Mouse (Mus musculus): ENCODE measurements around the gene Cct7. TPM values are rescaled to one million over a fixed set of nuclear protein-coding genes. Genes with fewer than 3 reads are reported as not detected.

Gene Cct7
- polyA plus RNA-seq, 1 experiment from 2014 or later, result 408 TPM

- 56% methylated on average over 2 of the region's 2 CpGs for WGBS (ENCODE audit: insufficient replicate concordance)
Observed at GRCm38 (mm10) chr6:85485738-85486137, 34.4 kb downstream of the Cct7 start.

GRCm38 (mm10) chr6:85488510-85488909, 37.2 kb downstream of the Cct7 start:
- Histone ChIP-seq H3K4me1 (replicated peaks) (peaks cover 4% of the 10 kb centered on the region; the same call in 1 of the 2 replicates), H3K4me3 (replicated peaks) (no peak overlapping the region), H3K27me3 (peaks cover 35% of the 10 kb centered on the region), H3K27ac (no peak overlapping the region), H3K9me3 (replicated peaks) (no peaks in the 10 kb centered on the region), H3K36me3 (no peaks in the 10 kb centered on the region), H3K4me2 (no peak overlapping the region), H3K9ac (no peak overlapping the region)
- DNase-seq (no peak), ATAC-seq (ENCODE audit: low read depth) (no peak)
- WGBS (ENCODE audit: insufficient replicate concordance), result 65% methylated on average over 4 of the region's 4 CpGs

More at GRCm38 (mm10) chr6:85485738-85486137, 34.4 kb downstream of the Cct7 start:
- DNase-seq, result no peak
- Histone ChIP-seq H3K27me3 (peaks cover 57% of the 10 kb centered on the region), H3K4me1 (replicated peaks) (peaks cover 4% of the 10 kb centered on the region; the same call in 1 of the 2 replicates), H3K9ac (no peak overlapping the region), H3K4me2 (no peak overlapping the region), H3K36me3 (no peaks in the 10 kb centered on the region), H3K27ac (no peak overlapping the region), H3K9me3 (replicated peaks) (no peaks in the 10 kb centered on the region; the same call in 1 of the 2 replicates), H3K4me3 (replicated peaks) (no peak overlapping the region)
- ATAC-seq (ENCODE audit: low read depth), result no peak

GRCm38 (mm10) chr6:85489717-85490116, 38.4 kb downstream of the Cct7 start:
- H3K4me2 ChIP-seq, result no peak overlapping the region

GRCm38 (mm10) chr6:85490252-85490651, 38.9 kb downstream of the Cct7 start:
- 73% methylated on average over 4 of the region's 4 CpGs for WGBS (ENCODE audit: insufficient replicate concordance)
- H3K4me3 ChIP-seq (replicated peaks), result no peak overlapping the region
- no peaks in the 10 kb centered on the region for H3K36me3 ChIP-seq
- H3K4me1 ChIP-seq (replicated peaks), result no peaks in the 10 kb centered on the region
- H3K9me3 ChIP-seq (replicated peaks), result no peaks in the 10 kb centered on the region
- no peak overlapping the region for H3K27ac ChIP-seq
- no peak for DNase-seq
- H3K4me2 ChIP-seq, result no peak overlapping the region
- H3K27me3 ChIP-seq, result peaks cover 18% of the 10 kb centered on the region
- H3K9ac ChIP-seq, result no peak overlapping the region
- no peak for ATAC-seq (ENCODE audit: low read depth)

More at GRCm38 (mm10) chr6:85489717-85490116, 38.4 kb downstream of the Cct7 start:
- H3K4me1 ChIP-seq (replicated peaks), result no peaks in the 10 kb centered on the region
- no peak overlapping the region for H3K27ac ChIP-seq
- no peak for DNase-seq
- H3K4me3 ChIP-seq (replicated peaks), result no peak overlapping the region
- no peaks in the 10 kb centered on the region for H3K9me3 ChIP-seq (replicated peaks)
- no peaks in the 10 kb centered on the region for H3K36me3 ChIP-seq
- ATAC-seq (ENCODE audit: low read depth), result no peak
- no peak overlapping the region for H3K9ac ChIP-seq
- H3K27me3 ChIP-seq, result peaks cover 23% of the 10 kb centered on the region
- WGBS (ENCODE audit: insufficient replicate concordance), result 51% methylated on average over 3 of the region's 3 CpGs

- no peak overlapping the region for H3K9ac ChIP-seq
- WGBS (ENCODE audit: insufficient replicate concordance), result 71% methylated on average over 3 of the region's 3 CpGs
- no peak for DNase-seq
Observed at GRCm38 (mm10) chr6:85491606-85492005, 40.3 kb downstream of the Cct7 start.

GRCm38 (mm10) chr6:85496976-85497375, 45.7 kb downstream of the Cct7 start:
- peaks cover 15% of the 10 kb centered on the region for H3K27me3 ChIP-seq
- H3K9me3 ChIP-seq (replicated peaks), result no peaks in the 10 kb centered on the region
- no peak overlapping the region for H3K27ac ChIP-seq
- peaks cover 1% of the 10 kb centered on the region; the same call in 1 of the 2 replicates for H3K4me1 ChIP-seq (replicated peaks)
- no peak overlapping the region for H3K9ac ChIP-seq
- no peaks in the 10 kb centered on the region for H3K36me3 ChIP-seq
- no peak for ATAC-seq (ENCODE audit: low read depth)
- DNase-seq, result no peak
- H3K4me3 ChIP-seq (replicated peaks), result no peak overlapping the region
- no peak overlapping the region for H3K4me2 ChIP-seq

More at GRCm38 (mm10) chr6:85491606-85492005, 40.3 kb downstream of the Cct7 start:
- Histone ChIP-seq H3K9me3 (replicated peaks) (no peaks in the 10 kb centered on the region), H3K36me3 (no peaks in the 10 kb centered on the region), H3K4me1 (replicated peaks) (no peaks in the 10 kb centered on the region), H3K27ac (no peak overlapping the region), H3K4me3 (replicated peaks) (no peak overlapping the region), H3K27me3 (peaks cover 4% of the 10 kb centered on the region), H3K4me2 (no peak overlapping the region)
- no peak for ATAC-seq (ENCODE audit: low read depth)

- ATAC-seq (ENCODE audit: low read depth) (no peak), DNase-seq (no peak)
- Histone ChIP-seq H3K4me1 (replicated peaks) (peaks cover 10% of the 10 kb centered on the region), H3K4me2 (no peak overlapping the region), H3K27me3 (peaks cover 27% of the 10 kb centered on the region), H3K36me3 (no peaks in the 10 kb centered on the region), H3K9me3 (replicated peaks) (no peaks in the 10 kb centered on the region), H3K9ac (no peak overlapping the region), H3K27ac (no peak overlapping the region), H3K4me3 (replicated peaks) (no peak overlapping the region)
- 38% methylated on average over 9 of the region's 9 CpGs for WGBS (ENCODE audit: insufficient replicate concordance)
Observed at GRCm38 (mm10) chr6:85498147-85498546, 46.8 kb downstream of the Cct7 start.

GRCm38 (mm10) chr6:85500416-85500815, 49.1 kb downstream of the Cct7 start:
- no peak overlapping the region for H3K27ac ChIP-seq
- H3K4me3 ChIP-seq (replicated peaks), result no peak overlapping the region
- ATAC-seq (ENCODE audit: low read depth), result no peak
- H3K9ac ChIP-seq, result no peak overlapping the region
- H3K36me3 ChIP-seq, result no peaks in the 10 kb centered on the region
- DNase-seq, result no peak
- H3K4me2 ChIP-seq, result no peak overlapping the region
- peaks cover 48% of the 10 kb centered on the region for H3K27me3 ChIP-seq
- no peaks in the 10 kb centered on the region for H3K9me3 ChIP-seq (replicated peaks)
- 36% methylated on average over 1 of the region's 1 CpGs for WGBS (ENCODE audit: insufficient replicate concordance)
- H3K4me1 ChIP-seq (replicated peaks), result peaks cover 10% of the 10 kb centered on the region

GRCm38 (mm10) chr6:85501571-85502102, 50.3 kb downstream of the Cct7 start:
- ATAC-seq (ENCODE audit: low read depth) (no peak), DNase-seq (no peak)
- H3K36me3 ChIP-seq, result no peaks in the 10 kb centered on the region
- H3K4me3 ChIP-seq (replicated peaks), result 0 out of 2 replicates have a peak overlapping the region, but pooled peaks have one; percentile 53
- no peak overlapping the region for H3K27ac ChIP-seq
- peaks cover 10% of the 10 kb centered on the region for H3K4me1 ChIP-seq (replicated peaks)
- no peak overlapping the region for H3K9ac ChIP-seq
- H3K4me2 ChIP-seq, result no peak overlapping the region
- 15% methylated on average over 6 of the region's 6 CpGs for WGBS (ENCODE audit: insufficient replicate concordance)
- H3K27me3 ChIP-seq, result peaks cover 50% of the 10 kb centered on the region
- H3K9me3 ChIP-seq (replicated peaks), result no peaks in the 10 kb centered on the region

GRCm38 (mm10) chr6:85502103-85502910, 51.0 kb downstream of the Cct7 start:
- H3K27me3 ChIP-seq, result peaks cover 50% of the 10 kb centered on the region
- no peaks in the 10 kb centered on the region for H3K9me3 ChIP-seq (replicated peaks)
- no peaks in the 10 kb centered on the region for H3K36me3 ChIP-seq
- no peak overlapping the region for H3K9ac ChIP-seq
- H3K4me2 ChIP-seq, result peak overlapping the region; percentile 63
- H3K4me1 ChIP-seq (replicated peaks), result peaks cover 10% of the 10 kb centered on the region
- H3K4me3 ChIP-seq (replicated peaks), result peak overlapping the region; percentile 53
- no peak for ATAC-seq (ENCODE audit: low read depth)
- WGBS (ENCODE audit: insufficient replicate concordance), result 3% methylated on average over 32 of the region's 37 CpGs
- no peak for DNase-seq
- H3K27ac ChIP-seq, result no peak overlapping the region

- 5% methylated on average over 13 of the region's 22 CpGs for WGBS (ENCODE audit: insufficient replicate concordance)
- Histone ChIP-seq H3K4me1 (replicated peaks) (peaks cover 10% of the 10 kb centered on the region), H3K27ac (no peak within 1 kb of the TSS), H3K36me3 (no peaks in the 10 kb centered on the region), H3K4me3 (replicated peaks) (peak within 1 kb of the TSS; percentile 53), H3K27me3 (peaks cover 54% of the 10 kb centered on the region), H3K9ac (no peak within 1 kb of the TSS), H3K9me3 (replicated peaks) (no peaks in the 10 kb centered on the region), H3K4me2 (peak within 1 kb of the TSS; percentile 63)
- no peak for DNase-seq
- no peak for ATAC-seq (ENCODE audit: low read depth)
Observed at GRCm38 (mm10) chr6:85502911-85503250, 51.6 kb downstream of the Cct7 start, which contains the start of gene Fbxo41. TSS of gene Fbxo41 (minus strand) at chr6:85502994.
